In the genomic region with DNA sequence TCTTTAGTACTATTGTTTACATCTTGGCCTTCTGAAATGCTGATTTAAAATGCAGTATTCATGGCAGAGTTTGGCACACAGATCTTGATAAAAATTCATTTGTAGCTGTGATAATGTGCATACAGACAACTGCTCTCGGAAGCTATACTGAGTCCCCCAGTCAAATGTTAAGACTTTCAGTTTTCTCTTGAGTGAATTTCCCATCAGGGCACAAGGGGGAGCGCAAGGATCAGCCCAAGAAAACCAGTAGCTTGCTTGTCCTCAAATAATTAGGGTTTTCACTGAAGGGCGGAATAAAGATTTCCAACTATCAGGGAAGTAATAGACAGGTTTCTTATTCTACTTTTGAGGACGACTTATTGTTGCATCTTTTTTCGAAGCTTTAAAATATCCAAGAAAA, we compare ENCODE assay signal across 9 mouse cellular contexts.
DNase-seq lines count a peak whose midpoint lies in the region; ATAC-seq lines count a peak whose summit lies in the region.
"Had no signal": no experiment of that assay in that cellular context is flagged by ENCODE, and none has a peak within 500 bp of the region (broad histone marks: within the 10 kb centered on the region; RNA-seq: fewer than 3 reads in every experiment).

No protein-coding gene starts in this region.

- no peaks in the 10 kb centered on the region for H3K4me1 ChIP-seq in heart, embryonic 12.5 days (replicated peaks)

- H3K9me3 ChIP-seq in heart, embryonic 12.5 days (replicated peaks) = no peaks in the 10 kb centered on the region

- H3K36me3 ChIP-seq in heart, embryonic 12.5 days = no peaks in the 10 kb centered on the region

- DNase-seq in adrenal gland, postnatal 14 days = peak; percentile 5
- DNase-seq in adrenal gland, adult 2 months = no peak
- peak; percentile 61 for DNase-seq in 3T3-L1 (ENCODE audit: low read depth, low spot score)
- peak; percentile 70 for DNase-seq in cerebellum, adult 9-10 months
- DNase-seq in left cerebral cortex, postnatal 25 days (ENCODE audit: low spot score in 2 of 2) = peak; percentile 40 to 75
- no peak for DNase-seq in neural tube, embryonic 10.5 days (ENCODE audit: extremely low spot score, low spot score)
- DNase-seq: B cell, adult 2 months had no signal

- H3K9ac ChIP-seq in heart, embryonic 12.5 days = no peak overlapping the region

- intact Hi-C loops in left cerebral cortex, postnatal 25 days (cut with DNase I) = loop anchor here (2.0 kb wide), 1 partner anchor 1183 kb away; no protein-coding TSS in a partner anchor

- no peak overlapping the region for H3K4me2 ChIP-seq in heart, embryonic 12.5 days

- no peak overlapping the region for H3K27ac ChIP-seq in heart, embryonic 12.5 days (ENCODE audit: poor library complexity, severe bottlenecking)

- no peak overlapping the region for H3K4me3 ChIP-seq in heart, embryonic 12.5 days

- no peak for ATAC-seq in heart, embryonic 12.5 days (ENCODE audit: insufficient number of reproducible peaks, low FRiP score)
- no peak for ATAC-seq in erythroblast, adult 5-6 weeks (replicated peaks; ENCODE audit: low FRiP score, poor library complexity, severe bottlenecking)

- 70% methylated on average over 5 of the region's 5 CpGs for WGBS in heart, embryonic 12.5 days

- H3K27me3 ChIP-seq in heart, embryonic 12.5 days (replicated peaks) = no peaks in the 10 kb centered on the region

Comparison
In these comparisons a context has a peak if more than half of its experiments do, and no peak if none do; other contexts are left out.
1. DNase-seq: peak in adrenal gland, postnatal 14 days (single experiment), 3T3-L1 (single experiment), cerebellum, adult 9-10 months (single experiment) and left cerebral cortex, postnatal 25 days (2 of 2); none in adrenal gland, adult 2 months (single experiment) and neural tube, embryonic 10.5 days (single experiment).